Mouse (Mus musculus): ENCODE results near the gene Fv1. TPM values are rescaled to one million over a fixed set of nuclear protein-coding genes. Genes with fewer than 3 reads are reported as not detected.
A peak's percentile ranks its signal among the peaks of the same experiment; 100 is the strongest.
"Not testable (repeated sequence)": the region's sequence is repeated elsewhere in the genome, so short reads cannot be mapped to it uniquely, and the experiment has no call there.

Fv1 gene
- 13.5 and 15.8 TPM in 2 replicates for polyA plus RNA-seq (2016; fragmentation: Nextera tagmentation; extraction: Ambion mirVana)

DNA sequence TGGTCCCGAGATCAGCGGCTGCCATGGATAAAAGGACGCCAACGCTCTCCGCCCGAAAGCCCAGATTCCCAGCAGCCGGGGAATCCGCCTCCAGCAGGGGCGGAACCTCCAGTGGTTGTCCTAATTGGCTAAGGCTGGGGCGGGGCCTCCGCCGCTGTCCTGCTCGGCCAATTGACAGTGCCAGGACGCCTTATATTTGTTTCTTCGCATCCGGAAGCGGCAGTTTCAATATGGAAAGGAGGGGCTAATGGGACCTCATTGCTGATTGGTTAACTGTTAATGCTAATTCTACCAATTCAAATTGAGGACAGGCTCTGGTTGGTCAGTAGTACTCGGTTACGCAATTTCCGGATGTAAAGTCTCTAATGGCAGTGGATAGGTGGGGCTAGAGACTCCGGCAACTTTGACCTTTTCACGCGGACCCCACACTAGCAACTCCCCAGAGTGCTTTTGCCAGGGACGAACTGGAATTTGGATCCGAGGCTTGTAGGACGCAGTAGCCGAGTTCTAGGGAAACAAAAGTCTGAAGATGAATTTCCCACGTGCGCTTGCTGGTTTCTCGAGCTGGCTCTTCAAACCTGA is at the start of gene Fv1, which contains the start of gene Miip:
Fv1 (plus strand) TSS at position 530 of the 582 bp plus-strand sequence.
Miip (minus strand) TSS at position 367 of the 582 bp plus-strand sequence.
- Histone ChIP-seq H3K27ac (peak within 1 kb of the TSS; percentile 91), H3K4me1 (replicated peaks) (peaks cover 28% of the 10 kb centered on the region), H3K36me3 (peaks cover 64% of the 10 kb centered on the region), H3K9me3 (0 out of 2 replicates have a peak, but pooled peaks cover 3% of the 10 kb centered on the region), H3K4me3 (peak within 1 kb of the TSS; percentile 79), H3K27me3 (ENCODE audit: insufficient read depth, poor library complexity, severe bottlenecking) (no peaks in the 10 kb centered on the region)
- under 1% methylated on average over 30 of the region's 30 CpGs for WGBS
- DNase-seq (ENCODE audit: low spot score), result peak; percentile 95

GRCm38 (mm10) chr4:147819659-147820058 is 49.1 kb upstream of the Fv1 start:
- DNase-seq (ENCODE audit: low spot score); H3K27me3 ChIP-seq (ENCODE audit: insufficient read depth, poor library complexity, severe bottlenecking); H3K27ac ChIP-seq; H3K4me3 ChIP-seq; H3K4me1 ChIP-seq (replicated peaks): not testable (repeated sequence)
- Histone ChIP-seq H3K36me3 (peaks cover 29% of the 10 kb centered on the region), H3K9me3 (peaks cover 70% of the 10 kb centered on the region)
- WGBS, result 84% methylated on average over 7 of the region's 7 CpGs

- not testable (repeated sequence) for DNase-seq (ENCODE audit: low spot score); H3K27ac ChIP-seq; H3K27me3 ChIP-seq (ENCODE audit: insufficient read depth, poor library complexity, severe bottlenecking); H3K4me3 ChIP-seq; H3K4me1 ChIP-seq (replicated peaks)
- 88% methylated on average over 3 of the region's 3 CpGs for WGBS
- Histone ChIP-seq H3K36me3 (peaks cover 47% of the 10 kb centered on the region), H3K9me3 (peaks cover 80% of the 10 kb centered on the region)
Observed at GRCm38 (mm10) chr4:147821414-147821813, 47.4 kb upstream of the Fv1 start.

DNA sequence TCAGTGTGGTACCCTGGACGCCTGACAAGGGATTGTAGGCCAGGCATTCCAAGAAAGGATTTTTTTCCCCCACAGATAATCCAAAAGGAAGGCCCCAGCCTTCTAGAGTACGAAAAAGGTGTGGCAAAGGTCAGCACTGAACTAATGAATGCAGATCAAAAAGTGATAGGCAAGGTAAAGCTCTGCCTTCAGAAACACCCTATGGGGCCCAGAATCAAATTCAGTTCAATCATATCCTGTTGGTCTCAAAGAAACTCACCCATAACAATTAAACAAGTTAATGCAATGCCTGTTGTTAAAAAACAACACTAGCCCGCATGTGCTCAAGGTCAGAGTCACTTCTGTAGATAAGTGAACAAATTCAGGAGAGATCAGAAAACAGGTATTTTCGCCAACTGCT is 44.4 kb upstream of the Fv1 start:
- no peak for DNase-seq (ENCODE audit: low spot score)
- H3K4me3 ChIP-seq, result no peak overlapping the region
- peaks cover 77% of the 10 kb centered on the region for H3K36me3 ChIP-seq
- no peaks in the 10 kb centered on the region for H3K27me3 ChIP-seq (ENCODE audit: insufficient read depth, poor library complexity, severe bottlenecking)
- H3K4me1 ChIP-seq (replicated peaks), result no peaks in the 10 kb centered on the region
- H3K9me3 ChIP-seq, result peaks cover 95% of the 10 kb centered on the region
- WGBS, result 92% methylated on average over 4 of the region's 4 CpGs
- no peak overlapping the region for H3K27ac ChIP-seq

DNA sequence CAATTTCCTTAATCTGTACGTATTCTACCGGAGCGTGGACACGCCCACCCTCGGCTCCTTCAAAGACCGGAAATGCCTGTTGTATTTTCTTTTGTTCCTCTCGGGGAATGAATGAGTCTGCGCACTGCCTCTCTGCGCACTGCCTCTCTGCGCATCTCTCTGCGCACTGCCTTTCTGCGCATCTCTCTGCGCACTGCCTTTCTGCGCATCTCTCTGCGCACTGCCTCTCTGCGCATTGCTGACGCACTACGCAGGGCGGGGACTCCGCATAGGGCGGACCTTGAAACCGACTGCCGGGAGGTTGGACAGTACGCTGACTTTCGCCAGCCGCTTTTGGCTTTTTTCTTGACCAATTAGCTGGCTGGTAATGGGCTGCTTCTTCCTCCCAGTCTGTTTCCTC is 29.5 kb upstream of the Fv1 start:
- H3K4me3 ChIP-seq; H3K4me1 ChIP-seq (replicated peaks); H3K27ac ChIP-seq; H3K27me3 ChIP-seq (ENCODE audit: insufficient read depth, poor library complexity, severe bottlenecking); DNase-seq (ENCODE audit: low spot score): not testable (repeated sequence)
- 99% methylated on average over 23 of the region's 26 CpGs for WGBS
- Histone ChIP-seq H3K36me3 (peaks cover 44% of the 10 kb centered on the region), H3K9me3 (peaks cover 38% of the 10 kb centered on the region)

DNA sequence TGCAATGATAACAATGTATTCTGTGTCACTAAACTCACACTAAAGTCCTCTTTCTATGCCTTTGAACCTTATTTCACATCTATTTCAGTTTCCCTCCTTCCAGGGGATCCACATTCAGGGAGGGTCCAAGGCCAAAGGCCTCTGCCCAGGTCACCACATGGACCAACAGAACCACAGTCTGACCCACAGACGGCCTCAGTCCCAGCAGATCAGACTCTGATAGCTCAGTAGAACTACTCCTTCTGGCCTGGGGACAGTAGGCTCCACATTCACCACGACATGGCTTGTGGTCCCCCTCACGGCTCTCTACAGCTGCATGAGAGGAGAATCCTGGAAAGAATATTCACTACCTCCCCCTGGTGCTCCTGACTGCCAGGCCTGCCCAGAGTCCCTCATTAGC is 25.9 kb upstream of the Fv1 start:
- no peaks in the 10 kb centered on the region for H3K27me3 ChIP-seq (ENCODE audit: insufficient read depth, poor library complexity, severe bottlenecking)
- H3K4me1 ChIP-seq (replicated peaks), result peaks cover 6% of the 10 kb centered on the region
- 88% methylated on average over 3 of the region's 3 CpGs for WGBS
- no peak for DNase-seq (ENCODE audit: low spot score)
- no peak overlapping the region for H3K27ac ChIP-seq
- H3K4me3 ChIP-seq, result no peak overlapping the region
- H3K9me3 ChIP-seq, result peaks cover 39% of the 10 kb centered on the region
- peaks cover 61% of the 10 kb centered on the region for H3K36me3 ChIP-seq

- Histone ChIP-seq H3K36me3 (peaks cover 30% of the 10 kb centered on the region), H3K4me3 (peak within 1 kb of the TSS; percentile 85), H3K9me3 (peaks cover 13% of the 10 kb centered on the region), H3K27me3 (ENCODE audit: insufficient read depth, poor library complexity, severe bottlenecking) (no peaks in the 10 kb centered on the region), H3K27ac (peak within 1 kb of the TSS; percentile 87), H3K4me1 (replicated peaks) (peaks cover 13% of the 10 kb centered on the region)
- WGBS, result 3% methylated on average over 23 of the region's 23 CpGs
- peak; percentile 69 for DNase-seq (ENCODE audit: low spot score)
Observed at GRCm38 (mm10) chr4:147847614-147848583, 20.9 kb upstream of the Fv1 start, which contains the start of gene Zfp933. Zfp933 (minus strand) TSS chr4:147848366.

- no peak for DNase-seq (ENCODE audit: low spot score)
- Histone ChIP-seq H3K9me3 (peaks cover 6% of the 10 kb centered on the region; the same call in 1 of the 2 replicates), H3K27ac (peak overlapping the region; percentile 87), H3K4me1 (replicated peaks) (peaks cover 13% of the 10 kb centered on the region), H3K36me3 (peaks cover 23% of the 10 kb centered on the region), H3K27me3 (ENCODE audit: insufficient read depth, poor library complexity, severe bottlenecking) (no peaks in the 10 kb centered on the region), H3K4me3 (peak overlapping the region; percentile 85)
- WGBS, result 11% methylated on average over 4 of the region's 4 CpGs
Observed at GRCm38 (mm10) chr4:147848584-147848991, 20.2 kb upstream of the Fv1 start.

DNA sequence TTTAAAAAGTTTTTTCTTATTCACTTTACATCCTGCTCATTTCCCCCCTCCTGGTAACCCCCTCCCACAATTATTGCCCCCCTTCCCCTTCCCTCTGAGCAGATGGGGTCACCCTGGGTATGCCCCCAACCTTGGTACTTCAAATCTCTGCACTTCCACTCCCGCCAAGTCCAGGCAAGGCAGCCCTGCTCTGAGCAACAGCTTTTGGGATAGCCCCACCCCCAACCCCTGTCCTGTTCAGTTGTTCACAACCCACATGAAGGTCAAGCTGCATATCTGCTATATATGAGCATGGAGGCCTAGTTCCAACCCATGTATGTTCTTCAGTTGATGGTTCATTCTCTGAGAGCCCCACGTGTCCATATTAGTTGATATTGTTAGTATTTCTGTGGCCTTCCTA is 18.0 kb upstream of the Fv1 start:
- Histone ChIP-seq H3K36me3 (peaks cover 3% of the 10 kb centered on the region; the same call in 1 of the 2 replicates), H3K4me1 (replicated peaks) (peaks cover 13% of the 10 kb centered on the region)
- 79% methylated on average over 2 of the region's 2 CpGs for WGBS

DNA sequence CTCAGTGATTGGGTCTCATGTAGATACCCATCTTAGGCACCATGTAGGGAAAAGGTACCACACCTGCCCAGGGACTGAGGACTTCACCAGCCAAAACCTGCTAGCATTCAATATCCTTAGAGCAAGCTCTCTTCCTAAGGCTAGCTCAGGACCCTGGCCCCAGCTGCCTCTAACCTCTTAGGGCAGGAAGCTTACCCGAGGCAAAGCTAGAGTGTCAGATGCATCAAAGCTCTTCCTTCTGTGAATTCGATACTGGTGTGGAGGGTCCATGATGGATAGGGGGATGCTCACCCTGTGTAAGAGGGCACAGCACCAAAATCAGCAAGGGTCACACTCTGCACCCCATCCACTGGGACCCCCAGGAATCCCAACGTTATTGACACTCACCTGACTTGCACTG is 6.7 kb upstream of the Fv1 start:
- H3K27ac ChIP-seq, result no peak overlapping the region
- no peak for DNase-seq (ENCODE audit: low spot score)
- peaks cover 68% of the 10 kb centered on the region for H3K36me3 ChIP-seq
- WGBS, result 89% methylated on average over 3 of the region's 3 CpGs
- H3K4me1 ChIP-seq (replicated peaks), result peaks cover 5% of the 10 kb centered on the region
- H3K4me3 ChIP-seq, result no peak overlapping the region
- H3K27me3 ChIP-seq (ENCODE audit: insufficient read depth, poor library complexity, severe bottlenecking), result no peaks in the 10 kb centered on the region
- H3K9me3 ChIP-seq, result no peaks in the 10 kb centered on the region

More for the DNA sequence above, 18.0 kb upstream of the Fv1 start:
- Histone ChIP-seq H3K27ac (no peak overlapping the region), H3K27me3 (ENCODE audit: insufficient read depth, poor library complexity, severe bottlenecking) (no peaks in the 10 kb centered on the region), H3K4me3 (no peak overlapping the region), H3K9me3 (no peaks in the 10 kb centered on the region)
- no peak for DNase-seq (ENCODE audit: low spot score)

- no peak for DNase-seq (ENCODE audit: low spot score)
- WGBS, result 96% methylated on average over 6 of the region's 6 CpGs
- peaks cover 28% of the 10 kb centered on the region for H3K4me1 ChIP-seq (replicated peaks)
- H3K36me3 ChIP-seq, result peaks cover 64% of the 10 kb centered on the region
- no peak overlapping the region for H3K4me3 ChIP-seq
- H3K27me3 ChIP-seq (ENCODE audit: insufficient read depth, poor library complexity, severe bottlenecking), result no peaks in the 10 kb centered on the region
- no peaks in the 10 kb centered on the region for H3K9me3 ChIP-seq
- H3K27ac ChIP-seq, result no peak overlapping the region
Observed at GRCm38 (mm10) chr4:147865651-147866050, 3.1 kb upstream of the Fv1 start.

- Histone ChIP-seq H3K9me3 (0 out of 2 replicates have a peak, but pooled peaks cover 1% of the 10 kb centered on the region), H3K27me3 (ENCODE audit: insufficient read depth, poor library complexity, severe bottlenecking) (no peaks in the 10 kb centered on the region), H3K36me3 (peaks cover 64% of the 10 kb centered on the region), H3K4me1 (replicated peaks) (peaks cover 28% of the 10 kb centered on the region), H3K27ac (no peak overlapping the region), H3K4me3 (no peak overlapping the region)
- 96% methylated on average over 9 of the region's 9 CpGs for WGBS
- no peak for DNase-seq (ENCODE audit: low spot score)
Observed at GRCm38 (mm10) chr4:147866056-147866455, 2.7 kb upstream of the Fv1 start.

- DNase-seq (ENCODE audit: low spot score); H3K27ac ChIP-seq; H3K27me3 ChIP-seq (ENCODE audit: insufficient read depth, poor library complexity, severe bottlenecking); H3K9me3 ChIP-seq: not testable (repeated sequence)
- Histone ChIP-seq H3K4me1 (replicated peaks) (peaks cover 28% of the 10 kb centered on the region), H3K4me3 (peak overlapping the region; percentile 79; the same call in 1 of the 2 replicates), H3K36me3 (peaks cover 64% of the 10 kb centered on the region)
- 49% methylated on average over 3 of the region's 3 CpGs for WGBS
Observed at GRCm38 (mm10) chr4:147866793-147867192, 2.0 kb upstream of the Fv1 start.
